Mouse (Mus musculus) hindbrain, embryonic 16.5 days (tissue): ENCODE results near the gene Pcbp3. TPM values are rescaled to one million over a fixed set of nuclear protein-coding genes. Genes with fewer than 3 reads are reported as not detected.
"Not testable (repeated sequence)": the region's sequence is repeated elsewhere in the genome, so short reads cannot be mapped to it uniquely, and the experiment has no call there.

Source experiments
- ATAC-seq: fragments of 200-750 bp; cut with Nextera tagmentation; 2 replicates; pipeline ENCODE4 v1.8.0; 2017; ENCODE audit warnings: moderate TSS enrichment, moderate library complexity
- H3K27ac ChIP-seq: fragments of 300-500 bp; sonication (generic); 2 replicates; pipeline ENCODE4 v1.5.1; 2014; ENCODE audit warnings: low read depth, mild to moderate bottlenecking, control low read depth, low read length, moderate library complexity
- H3K27me3 ChIP-seq: fragments of 300-500 bp; sonication (generic); replicated peaks from 2 replicates; pipeline ENCODE4 v1.6.1; 2014; ENCODE audit warnings: low read length; ENCODE audit not compliant: control insufficient read depth, insufficient read depth
- H3K36me3 ChIP-seq: fragments of 300-500 bp; sonication (generic); 2 replicates; pipeline ENCODE4 v1.6.1; 2014; ENCODE audit warnings: mild to moderate bottlenecking, low read length, moderate library complexity, mixed read lengths; ENCODE audit not compliant: control insufficient read depth, insufficient read depth
- H3K4me1 ChIP-seq: fragments of 300-500 bp; sonication (generic); 2 replicates; pipeline ENCODE4 v1.6.1; 2014; ENCODE audit warnings: low read depth, low read length; ENCODE audit not compliant: control insufficient read depth, insufficient read depth
- H3K4me2 ChIP-seq: fragments of 300-500 bp; sonication (generic); 2 replicates; pipeline ENCODE4 v1.6.1; 2014; ENCODE audit warnings: mild to moderate bottlenecking, low read length, control low read depth, moderate library complexity
- H3K4me3 ChIP-seq: fragments of 300-500 bp; sonication (generic); 2 replicates; pipeline ENCODE4 v1.5.1; 2014; ENCODE audit warnings: mild to moderate bottlenecking, low read length, control low read depth, moderate library complexity
- H3K9ac ChIP-seq: fragments of 300-500 bp; sonication (generic); 2 replicates; pipeline ENCODE4 v1.6.1; 2014; ENCODE audit warnings: low read depth, mild to moderate bottlenecking, control low read depth, low read length, moderate library complexity
- H3K9me3 ChIP-seq: fragments of 300-500 bp; sonication (generic); 2 replicates; pipeline ENCODE4 v1.6.1; 2014; ENCODE audit warnings: mild to moderate bottlenecking, low read length, moderate library complexity; ENCODE audit not compliant: control insufficient read depth
- WGBS: fragments of 180-500 bp; shearing (Covaris S2); extraction: QIAGEN DNeasy Blood & Tissue Kit; methylation state at CpG from one replicate; pipeline ENCODE4 v1.1.7; 2014; 5-methylcytosine and 5-hydroxymethylcytosine counted together
- polyA plus RNA-seq: library from polyadenylated mRNA; unstranded; fragments of >200 nt; fragmentation: Nextera tagmentation; extraction: Ambion mirVana; gene quantifications from 2 replicates; pipeline ENCODE4 v1.2.1, GENCODE M21; 2015

The Pcbp3 gene
- polyA plus RNA-seq, 1 experiment from 2014 or later, result 95.5 TPM

DNA sequence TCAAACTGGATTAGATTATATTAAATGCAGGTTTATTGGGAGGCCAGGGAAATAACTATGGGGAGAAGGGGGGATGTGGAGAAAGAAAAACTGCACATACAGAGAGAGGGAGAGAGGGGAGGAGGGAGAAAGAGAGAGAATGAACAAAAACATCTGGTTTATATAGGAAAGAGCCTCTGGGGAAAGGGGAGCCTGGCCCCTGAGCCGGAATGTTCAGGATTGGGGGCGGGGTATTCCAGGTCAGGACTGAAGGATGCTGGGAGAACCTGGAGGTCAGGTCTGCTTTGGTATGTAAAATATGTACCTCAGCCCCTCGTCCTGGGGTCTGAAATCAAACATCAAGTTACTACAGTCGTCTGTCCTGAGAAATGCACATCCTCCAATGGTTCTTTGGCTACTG is 15.0 kb upstream of the Pcbp3 start:
- Histone ChIP-seq H3K9me3 (no peaks in the 10 kb centered on the region), H3K4me3 (no peak overlapping the region), H3K27me3 (no peaks in the 10 kb centered on the region), H3K4me1 (no peaks in the 10 kb centered on the region), H3K9ac (no peak overlapping the region), H3K36me3 (no peaks in the 10 kb centered on the region), H3K4me2 (no peak overlapping the region), H3K27ac (no peak overlapping the region)
- 66% methylated on average over 4 of the region's 4 CpGs for WGBS
- no peak for ATAC-seq

DNA sequence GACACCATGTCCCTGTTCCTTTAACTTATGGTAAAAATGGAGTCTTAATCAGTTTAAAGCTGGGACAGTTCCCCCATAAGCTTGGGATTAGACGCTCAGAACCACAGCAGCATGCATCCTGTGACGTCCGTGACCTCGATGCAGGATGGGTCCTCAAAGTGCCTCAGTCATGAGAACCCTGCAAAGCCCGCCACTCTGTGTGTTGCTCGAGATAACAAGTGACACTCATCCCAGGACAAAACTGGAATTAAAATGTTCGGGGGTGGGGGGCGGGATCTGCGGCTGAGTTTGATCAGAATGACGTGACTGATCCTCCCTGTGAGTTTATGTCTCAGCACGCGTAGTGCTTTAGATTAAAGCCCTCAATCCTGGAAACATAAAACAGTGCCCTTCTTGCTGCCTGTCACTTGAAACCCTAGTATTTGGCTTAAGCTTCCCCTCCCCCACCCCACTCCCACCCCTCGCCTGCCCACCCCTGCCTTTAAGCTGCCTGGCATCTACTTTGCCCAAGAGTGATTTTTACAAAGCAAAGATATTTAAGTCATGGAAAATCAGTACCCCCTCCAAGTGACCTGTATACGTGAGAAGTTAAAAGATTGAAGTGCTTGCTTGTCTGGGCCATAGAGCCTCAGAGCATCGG is 12.2 kb upstream of the Pcbp3 start:
- H3K4me2 ChIP-seq, result no peak overlapping the region
- WGBS, result 39% methylated on average over 15 of the region's 15 CpGs
- H3K4me1 ChIP-seq, result no peaks in the 10 kb centered on the region
- no peaks in the 10 kb centered on the region for H3K27me3 ChIP-seq
- ATAC-seq, result no peak
- H3K4me3 ChIP-seq, result no peak overlapping the region
- no peaks in the 10 kb centered on the region for H3K36me3 ChIP-seq
- no peak overlapping the region for H3K9ac ChIP-seq
- no peak overlapping the region for H3K27ac ChIP-seq
- H3K9me3 ChIP-seq, result no peaks in the 10 kb centered on the region

- WGBS, result 83% methylated on average over 6 of the region's 6 CpGs
- H3K9me3 ChIP-seq, H3K9ac ChIP-seq, H3K4me1 ChIP-seq, H3K27me3 ChIP-seq, ATAC-seq, H3K4me3 ChIP-seq, H3K36me3 ChIP-seq, H3K4me2 ChIP-seq, H3K27ac ChIP-seq: not testable (repeated sequence)
Measured at GRCm38 (mm10) chr10:76972318-76972717, 10.6 kb upstream of the Pcbp3 start.

DNA sequence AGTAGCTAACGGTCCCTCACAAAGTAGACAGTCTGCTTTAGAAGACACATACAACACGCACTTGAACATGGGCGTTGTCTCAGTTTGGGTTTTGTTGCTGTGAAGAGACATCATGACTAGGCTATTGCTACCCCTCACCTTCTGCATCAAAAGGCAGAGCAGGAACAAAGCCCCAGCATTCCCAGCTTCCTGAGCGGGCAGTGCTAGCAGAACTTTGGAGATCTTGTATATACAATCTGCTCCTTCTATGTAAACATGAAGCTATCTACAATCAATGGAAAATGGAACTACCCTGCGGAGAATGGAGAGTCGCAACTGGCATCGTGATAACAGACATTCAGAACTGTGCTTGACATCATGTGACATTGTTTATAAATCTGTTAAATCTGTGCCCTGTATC is 9.3 kb upstream of the Pcbp3 start:
- Histone ChIP-seq H3K4me2 (no peak overlapping the region), H3K36me3 (no peaks in the 10 kb centered on the region), H3K9ac (no peak overlapping the region), H3K27me3 (no peaks in the 10 kb centered on the region), H3K4me1 (no peaks in the 10 kb centered on the region), H3K4me3 (no peak overlapping the region), H3K27ac (no peak overlapping the region), H3K9me3 (no peaks in the 10 kb centered on the region)
- ATAC-seq, result no peak
- WGBS, result 91% methylated on average over 7 of the region's 7 CpGs

- ATAC-seq, result no peak
- no peaks in the 10 kb centered on the region for H3K9me3 ChIP-seq
- peaks cover 18% of the 10 kb centered on the region for H3K4me1 ChIP-seq
- H3K36me3 ChIP-seq, result no peaks in the 10 kb centered on the region
- no peaks in the 10 kb centered on the region; the same call in 1 of the 2 replicates for H3K27me3 ChIP-seq
- WGBS, result 17% methylated on average over 6 of the region's 6 CpGs
- H3K27ac ChIP-seq, result no peak overlapping the region
- no peak overlapping the region for H3K4me2 ChIP-seq
- no peak overlapping the region for H3K9ac ChIP-seq
- no peak overlapping the region for H3K4me3 ChIP-seq
Measured at GRCm38 (mm10) chr10:76964436-76964835, 2.7 kb upstream of the Pcbp3 start.

DNA sequence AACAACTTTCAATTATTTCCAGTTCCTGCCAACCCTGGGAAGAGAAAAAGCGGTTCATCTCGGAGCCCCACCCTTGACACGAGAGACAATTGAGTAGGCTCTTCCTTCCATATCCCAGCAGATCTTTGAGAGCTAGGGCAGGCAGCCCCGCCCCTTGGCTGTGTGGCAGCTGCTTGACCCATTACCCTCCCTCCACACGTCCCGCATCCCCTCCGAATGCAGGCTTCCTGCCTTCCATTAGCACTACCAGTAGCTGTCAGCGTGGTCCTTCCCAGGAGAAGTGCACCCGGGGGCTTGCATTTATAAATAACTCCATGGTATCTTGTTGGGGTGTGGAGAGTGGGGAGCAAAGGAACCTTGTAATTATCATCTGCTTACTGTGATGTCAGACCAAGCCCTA is 2.3 kb upstream of the Pcbp3 start:
- 21% methylated on average over 9 of the region's 9 CpGs for WGBS
- no peak overlapping the region for H3K4me2 ChIP-seq
- H3K4me3 ChIP-seq, result no peak overlapping the region
- H3K36me3 ChIP-seq, result no peaks in the 10 kb centered on the region
- no peak overlapping the region for H3K27ac ChIP-seq
- no peak for ATAC-seq
- no peak overlapping the region for H3K9ac ChIP-seq
- H3K4me1 ChIP-seq, result peaks cover 18% of the 10 kb centered on the region
- no peaks in the 10 kb centered on the region for H3K9me3 ChIP-seq
- no peaks in the 10 kb centered on the region; the same call in 1 of the 2 replicates for H3K27me3 ChIP-seq

DNA sequence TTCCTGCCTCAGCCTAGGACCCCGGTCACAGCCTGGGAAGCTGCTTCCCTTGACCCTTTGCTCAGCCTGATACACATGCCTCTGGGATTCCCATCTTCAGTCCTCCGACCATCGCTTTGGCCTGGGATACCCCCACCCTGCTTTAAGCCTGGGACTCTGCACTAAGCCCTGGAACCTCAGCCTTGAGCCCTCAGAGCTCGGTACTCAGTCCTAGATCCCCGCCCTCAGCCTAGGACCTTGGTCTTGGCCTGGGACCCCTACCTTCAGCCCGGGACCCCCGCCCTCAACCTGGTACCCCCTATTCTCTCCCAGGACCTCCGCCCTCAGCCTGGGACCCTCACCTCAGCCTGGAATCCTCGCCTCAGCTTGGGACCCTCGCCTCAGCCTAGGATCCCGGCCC is 531 bp downstream of the Pcbp3 start:
- H3K4me3 ChIP-seq, result peak overlapping the region; percentile 83
- peaks cover 22% of the 10 kb centered on the region for H3K4me1 ChIP-seq
- H3K9me3 ChIP-seq, result no peaks in the 10 kb centered on the region
- H3K36me3 ChIP-seq, result no peaks in the 10 kb centered on the region
- no peak overlapping the region for H3K27ac ChIP-seq
- no peak for ATAC-seq
- H3K9ac ChIP-seq, result peak overlapping the region; percentile 92
- peak overlapping the region; percentile 98 for H3K4me2 ChIP-seq
- no peaks in the 10 kb centered on the region; the same call in 1 of the 2 replicates for H3K27me3 ChIP-seq
- WGBS, result 2% methylated on average over 11 of the region's 11 CpGs

- Histone ChIP-seq H3K27me3 (no peaks in the 10 kb centered on the region), H3K4me3 (no peak overlapping the region), H3K4me2 (no peak overlapping the region), H3K9ac (no peak overlapping the region), H3K4me1 (peaks cover 14% of the 10 kb centered on the region), H3K9me3 (no peaks in the 10 kb centered on the region), H3K36me3 (no peaks in the 10 kb centered on the region), H3K27ac (no peak overlapping the region)
- ATAC-seq, result no peak
- WGBS, result 63% methylated on average over 3 of the region's 3 CpGs
Measured at GRCm38 (mm10) chr10:76958201-76958600, 3.5 kb downstream of the Pcbp3 start.

- Histone ChIP-seq H3K27me3 (no peaks in the 10 kb centered on the region), H3K4me1 (peaks cover 12% of the 10 kb centered on the region; the same call in 1 of the 2 replicates), H3K9me3 (no peaks in the 10 kb centered on the region), H3K27ac (no peak overlapping the region), H3K4me2 (no peak overlapping the region), H3K4me3 (no peak overlapping the region), H3K36me3 (no peaks in the 10 kb centered on the region), H3K9ac (no peak overlapping the region; the same call in 1 of the 2 replicates)
- ATAC-seq, result no peak
- 21% methylated on average over 6 of the region's 6 CpGs for WGBS
Measured at GRCm38 (mm10) chr10:76956200-76956599, 5.5 kb downstream of the Pcbp3 start.
